Mouse (Mus musculus) liver, embryonic 12.5 days (tissue): ENCODE measurements around the gene Lix1l. TPM values are rescaled to one million over a fixed set of nuclear protein-coding genes. Genes with fewer than 3 reads are reported as not detected.
"Not testable (repeated sequence)": the region's sequence is repeated elsewhere in the genome, so short reads cannot be mapped to it uniquely, and the experiment has no call there.

Experiments used
- ATAC-seq: fragments of 200-750 bp; cut with Nextera tagmentation; 2 replicates; pipeline ENCODE4 v1.8.0; 2017; ENCODE audit warnings: moderate number of reproducible peaks, mild to moderate bottlenecking, moderate library complexity
- H3K27ac ChIP-seq: fragments of 300-500 bp; sonication (generic); 2 replicates; pipeline ENCODE4 v1.5.1; 2016; ENCODE audit warnings: mild to moderate bottlenecking
- H3K27me3 ChIP-seq: fragments of 300-500 bp; sonication (generic); replicated peaks from 2 replicates; pipeline ENCODE4 v1.6.1; 2016; ENCODE audit warnings: mild to moderate bottlenecking, moderate library complexity
- H3K36me3 ChIP-seq: fragments of 300-500 bp; sonication (generic); 2 replicates; pipeline ENCODE4 v1.6.1; 2016; ENCODE audit warnings: mild to moderate bottlenecking, moderate library complexity
- H3K4me1 ChIP-seq: fragments of 300-500 bp; sonication (generic); 2 replicates; pipeline ENCODE4 v1.6.1; 2016
- H3K4me2 ChIP-seq: fragments of 300-500 bp; sonication (generic); 2 replicates; pipeline ENCODE4 v1.6.1; 2016; ENCODE audit warnings: mild to moderate bottlenecking, moderate library complexity
- H3K4me3 ChIP-seq: fragments of 300-500 bp; sonication (generic); 2 replicates; pipeline ENCODE4 v1.5.1; 2016; ENCODE audit warnings: mild to moderate bottlenecking, moderate library complexity
- H3K9ac ChIP-seq: fragments of 300-500 bp; sonication (generic); 2 replicates; pipeline ENCODE4 v1.6.1; 2016; ENCODE audit warnings: mild to moderate bottlenecking, moderate library complexity
- H3K9me3 ChIP-seq: fragments of 300-500 bp; sonication (generic); replicated peaks from 2 replicates; pipeline ENCODE4 v1.6.1; 2016; ENCODE audit warnings: mild to moderate bottlenecking, moderate library complexity
- WGBS: fragments of 180-500 bp; shearing (Covaris S2); methylation state at CpG from one replicate; pipeline ENCODE4 v1.1.7; 2016; ENCODE audit not compliant: insufficient replicate concordance; 5-methylcytosine and 5-hydroxymethylcytosine counted together
- polyA plus RNA-seq: library from polyadenylated mRNA; unstranded; fragments of >200 nt; fragmentation: Nextera tagmentation; extraction: Ambion mirVana; gene quantifications from 2 replicates; pipeline ENCODE4 v1.2.1, GENCODE M21; 2016

The Lix1l gene
- polyA plus RNA-seq, 1 experiment from 2014 or later: 0.92 TPM

GRCm38 (mm10) chr3:96596228-96596707, 4.7 kb upstream of the Lix1l start, which contains the start of gene Ankrd34a:
Gene Ankrd34a, plus strand, starts transcription at chr3:96596636.
- Histone ChIP-seq H3K4me3 (peak within 1 kb of the TSS; percentile 44), H3K27me3 (peaks cover 68% of the 10 kb centered on the region), H3K4me2 (peak within 1 kb of the TSS; percentile 69), H3K9ac (peak within 1 kb of the TSS; percentile 9; the same call in 1 of the 2 replicates), H3K27ac (no peak within 1 kb of the TSS), H3K36me3 (no peaks in the 10 kb centered on the region), H3K4me1 (peaks cover 52% of the 10 kb centered on the region), H3K9me3 (no peaks in the 10 kb centered on the region)
- no peak for ATAC-seq
- WGBS: 2% methylated on average over 23 of the region's 23 CpGs

- ATAC-seq: no peak
- H3K4me1 ChIP-seq: peaks cover 56% of the 10 kb centered on the region
- H3K9ac ChIP-seq: no peak overlapping the region
- WGBS: 5% methylated on average over 11 of the region's 12 CpGs
- peak overlapping the region; percentile 69 for H3K4me2 ChIP-seq
- no peaks in the 10 kb centered on the region for H3K9me3 ChIP-seq
- no peak overlapping the region for H3K27ac ChIP-seq
- H3K27me3 ChIP-seq: peaks cover 73% of the 10 kb centered on the region
- H3K36me3 ChIP-seq: no peaks in the 10 kb centered on the region
- peak overlapping the region; percentile 44 for H3K4me3 ChIP-seq
Observed at GRCm38 (mm10) chr3:96596855-96597254, 4.1 kb upstream of the Lix1l start.

GRCm38 (mm10) chr3:96597435-96597891, 3.5 kb upstream of the Lix1l start:
- Histone ChIP-seq H3K4me1 (peaks cover 53% of the 10 kb centered on the region), H3K4me2 (peak overlapping the region; percentile 69), H3K36me3 (no peaks in the 10 kb centered on the region), H3K27ac (no peak overlapping the region; the same call in 1 of the 2 replicates), H3K9ac (peak overlapping the region; percentile 9; the same call in 1 of the 2 replicates), H3K4me3 (peak overlapping the region; percentile 44), H3K27me3 (peaks cover 80% of the 10 kb centered on the region), H3K9me3 (no peaks in the 10 kb centered on the region)
- ATAC-seq: no peak
- 1% methylated on average over 40 of the region's 40 CpGs for whole genome bisulfite sequencing

GRCm38 (mm10) chr3:96598156-96599068, 2.5 kb upstream of the Lix1l start:
- H3K4me2 ChIP-seq: peak overlapping the region; percentile 69
- H3K36me3 ChIP-seq: no peaks in the 10 kb centered on the region
- 5% methylated on average over 54 of the region's 54 CpGs for whole genome bisulfite sequencing
- peak overlapping the region; percentile 44 for H3K4me3 ChIP-seq
- peak overlapping the region; percentile 9; the same call in 1 of the 2 replicates for H3K9ac ChIP-seq
- H3K27ac ChIP-seq: no peak overlapping the region
- H3K27me3 ChIP-seq: peaks cover 85% of the 10 kb centered on the region
- ATAC-seq: no peak
- H3K9me3 ChIP-seq: no peaks in the 10 kb centered on the region
- peaks cover 43% of the 10 kb centered on the region for H3K4me1 ChIP-seq

GRCm38 (mm10) chr3:96599069-96599393, 1.9 kb upstream of the Lix1l start:
- ATAC-seq: no peak
- Histone ChIP-seq H3K4me3 (no peak overlapping the region), H3K27ac (no peak overlapping the region), H3K9ac (no peak overlapping the region), H3K27me3 (peaks cover 89% of the 10 kb centered on the region), H3K4me1 (peaks cover 42% of the 10 kb centered on the region), H3K9me3 (no peaks in the 10 kb centered on the region), H3K4me2 (peak overlapping the region; percentile 69), H3K36me3 (no peaks in the 10 kb centered on the region)
- 57% methylated on average over 8 of the region's 8 CpGs for WGBS

GRCm38 (mm10) chr3:96599411-96599810, 1.5 kb upstream of the Lix1l start:
- ATAC-seq: no peak
- H3K4me3 ChIP-seq: no peak overlapping the region
- H3K36me3 ChIP-seq: no peaks in the 10 kb centered on the region
- H3K27me3 ChIP-seq: peaks cover 90% of the 10 kb centered on the region
- H3K4me1 ChIP-seq: peaks cover 40% of the 10 kb centered on the region
- WGBS: 56% methylated on average over 3 of the region's 3 CpGs
- no peak overlapping the region for H3K4me2 ChIP-seq
- no peak overlapping the region for H3K9ac ChIP-seq
- no peak overlapping the region for H3K27ac ChIP-seq
- no peaks in the 10 kb centered on the region for H3K9me3 ChIP-seq

GRCm38 (mm10) chr3:96601251-96601787, 370 bp downstream of the Lix1l start:
- peak overlapping the region; percentile 93 for H3K4me2 ChIP-seq
- no peaks in the 10 kb centered on the region for H3K36me3 ChIP-seq
- WGBS: 2% methylated on average over 39 of the region's 40 CpGs
- peak overlapping the region; percentile 75 for H3K9ac ChIP-seq
- no peaks in the 10 kb centered on the region for H3K9me3 ChIP-seq
- peaks cover 36% of the 10 kb centered on the region for H3K4me1 ChIP-seq
- peak overlapping the region; percentile 76 for H3K27ac ChIP-seq
- H3K27me3 ChIP-seq: peaks cover 71% of the 10 kb centered on the region
- H3K4me3 ChIP-seq: peak overlapping the region; percentile 68
- peak; percentile 50 for ATAC-seq

- Histone ChIP-seq H3K36me3 (no peaks in the 10 kb centered on the region), H3K27me3 (peaks cover 63% of the 10 kb centered on the region), H3K4me3 (peak overlapping the region; percentile 68), H3K9me3 (no peaks in the 10 kb centered on the region), H3K9ac (no peak overlapping the region; the same call in 1 of the 2 replicates), H3K4me2 (peak overlapping the region; percentile 93), H3K27ac (peak overlapping the region; percentile 3; the same call in 1 of the 2 replicates), H3K4me1 (peaks cover 28% of the 10 kb centered on the region)
- no peak for ATAC-seq
- 50% methylated on average over 10 of the region's 10 CpGs for WGBS
Observed at GRCm38 (mm10) chr3:96601941-96602703, 1.2 kb downstream of the Lix1l start.

GRCm38 (mm10) chr3:96602704-96603084, 1.7 kb downstream of the Lix1l start:
- peaks cover 58% of the 10 kb centered on the region for H3K27me3 ChIP-seq
- no peak for ATAC-seq
- H3K4me3 ChIP-seq: 0 out of 2 replicates have a peak overlapping the region, but pooled peaks have one; percentile 68
- H3K4me1 ChIP-seq: peaks cover 22% of the 10 kb centered on the region
- no peaks in the 10 kb centered on the region for H3K36me3 ChIP-seq
- peak overlapping the region; percentile 93; the same call in 1 of the 2 replicates for H3K4me2 ChIP-seq
- H3K9me3 ChIP-seq: no peaks in the 10 kb centered on the region
- WGBS: 51% methylated on average over 5 of the region's 5 CpGs
- H3K9ac ChIP-seq: no peak overlapping the region
- H3K27ac ChIP-seq: no peak overlapping the region

- peaks cover 52% of the 10 kb centered on the region for H3K27me3 ChIP-seq
- H3K4me3 ChIP-seq: no peak overlapping the region
- no peaks in the 10 kb centered on the region for H3K36me3 ChIP-seq
- no peak for ATAC-seq
- H3K9ac ChIP-seq: no peak overlapping the region
- H3K4me1 ChIP-seq: peaks cover 16% of the 10 kb centered on the region
- no peak overlapping the region for H3K4me2 ChIP-seq
- no peaks in the 10 kb centered on the region for H3K9me3 ChIP-seq
- no peak overlapping the region for H3K27ac ChIP-seq
- 75% methylated on average over 5 of the region's 5 CpGs for WGBS
Observed at GRCm38 (mm10) chr3:96603311-96603710, 2.4 kb downstream of the Lix1l start.

GRCm38 (mm10) chr3:96606007-96606406, 5.1 kb downstream of the Lix1l start:
- not testable (repeated sequence) for H3K4me3 ChIP-seq
- 75% methylated on average over 4 of the region's 4 CpGs for WGBS

More at GRCm38 (mm10) chr3:96606007-96606406, 5.1 kb downstream of the Lix1l start:
- H3K4me2 ChIP-seq, H3K9me3 ChIP-seq, H3K9ac ChIP-seq, H3K36me3 ChIP-seq, H3K27ac ChIP-seq, ATAC-seq, H3K4me1 ChIP-seq: not testable (repeated sequence)
- peaks cover 25% of the 10 kb centered on the region for H3K27me3 ChIP-seq
